Mouse (Mus musculus) kidney, adult 2 months (tissue): ENCODE measurements around the gene Nampt. TPM values are rescaled to one million over a fixed set of nuclear protein-coding genes. Genes with fewer than 3 reads are reported as not detected.

Source experiments
- DNase-seq: peaks from one replicate; pipeline ENCODE4 v3.0.0; 2021
- H3K27ac ChIP-seq: fragments of 200-500 bp; 2 replicates; pipeline ENCODE4 v1.5.1; 2012; ENCODE audit warnings: low read depth, low read length, control low read depth, inconsistent platforms; ENCODE audit not compliant: insufficient read depth
- H3K27me3 ChIP-seq: fragments of 200-500 bp; replicated peaks from 2 replicates; pipeline ENCODE4 v1.6.1; 2012; ENCODE audit warnings: mild to moderate bottlenecking, moderate library complexity, low read length, inconsistent platforms; ENCODE audit not compliant: control insufficient read depth, insufficient read depth
- H3K36me3 ChIP-seq: fragments of 200-500 bp; 2 replicates; pipeline ENCODE4 v1.6.1; 2012; ENCODE audit warnings: mild to moderate bottlenecking, moderate library complexity, low read length, inconsistent platforms; ENCODE audit not compliant: control insufficient read depth, insufficient read depth
- H3K4me1 ChIP-seq: fragments of 200-500 bp; 2 replicates; pipeline ENCODE4 v1.6.1; 2011; ENCODE audit warnings: low read length; ENCODE audit not compliant: control insufficient read depth, insufficient read depth
- H3K4me3 ChIP-seq: fragments of 200-500 bp; 2 replicates; pipeline ENCODE4 v1.5.1; 2011; ENCODE audit warnings: mild to moderate bottlenecking, low read depth, low read length, control low read depth; ENCODE audit not compliant: insufficient read depth
- CTCF ChIP-seq: fragments of 200-500 bp; conservative IDR thresholded peaks from 2 replicates; pipeline ENCODE4 v1.5.1; 2011; ENCODE audit warnings: low read depth, mild to moderate bottlenecking, control low read depth, low read length, moderate library complexity, mixed read lengths; ENCODE audit not compliant: insufficient read depth, insufficient read length
- POLR2A ChIP-seq: fragments of 200-500 bp; IDR thresholded peaks from one replicate; pipeline ENCODE4 v1.6.1; 2011; ENCODE audit warnings: low read depth, low read length, control low read depth
- WGBS: fragments of 180-500 bp; shearing (Covaris S2); methylation state at CpG from one replicate; pipeline ENCODE4 v1.1.7; 2018; 5-methylcytosine and 5-hydroxymethylcytosine counted together
- polyA plus RNA-seq: library from polyadenylated mRNA; depleted of rRNA; stranded (reverse); fragments of >200 nt; gene quantifications from 2 replicates; pipeline ENCODE4 v1.2.3, GENCODE M21; 2012

Nampt gene
- polyA plus RNA-seq, 1 experiment = 37.6 TPM

- Histone ChIP-seq H3K4me1 (peaks cover 6% of the 10 kb centered on the region), H3K4me3 (no peak overlapping the region), H3K27ac (no peak overlapping the region), H3K27me3 (no peaks in the 10 kb centered on the region), H3K36me3 (no peaks in the 10 kb centered on the region)
- no peak for DNase-seq
- 83% methylated on average over 1 of the region's 1 CpGs for WGBS
- no peak for TF ChIP-seq CTCF
- no peak for TF ChIP-seq POLR2A
Measured at GRCm38 (mm10) chr12:32805559-32805958, 13.8 kb upstream of the Nampt start.

- TF ChIP-seq POLR2A (peak; percentile 88), CTCF (no peak)
- H3K27ac ChIP-seq = peak overlapping the region; percentile 97
- H3K4me1 ChIP-seq = no peaks in the 10 kb centered on the region; the same call in 1 of the 2 replicates
- H3K27me3 ChIP-seq = no peaks in the 10 kb centered on the region
- peak; percentile 99 for DNase-seq
- H3K4me3 ChIP-seq = peak overlapping the region; percentile 92
- WGBS = under 1% methylated on average over 79 of the region's 80 CpGs
- H3K36me3 ChIP-seq = no peaks in the 10 kb centered on the region
Measured at GRCm38 (mm10) chr12:32819823-32820605, 669 bp downstream of the Nampt start.

- Histone ChIP-seq H3K27ac (peak overlapping the region; percentile 93), H3K27me3 (no peaks in the 10 kb centered on the region), H3K4me3 (peak overlapping the region; percentile 92), H3K4me1 (no peaks in the 10 kb centered on the region; the same call in 1 of the 2 replicates), H3K36me3 (no peaks in the 10 kb centered on the region)
- TF ChIP-seq POLR2A = no peak
- 0 out of 2 replicates have a peak, but pooled peaks have one; percentile 17 for TF ChIP-seq CTCF
- DNase-seq = peak; percentile 79
- WGBS = under 1% methylated on average over 49 of the region's 49 CpGs
Measured at GRCm38 (mm10) chr12:32820688-32821503, 1.6 kb downstream of the Nampt start.

GRCm38 (mm10) chr12:32821504-32822011 lies 2.2 kb downstream of the Nampt start:
- DNase-seq = no peak
- 47% methylated on average over 2 of the region's 2 CpGs for WGBS
- H3K4me1 ChIP-seq = peaks cover 4% of the 10 kb centered on the region; the same call in 1 of the 2 replicates
- no peak overlapping the region for H3K27ac ChIP-seq
- H3K36me3 ChIP-seq = no peaks in the 10 kb centered on the region
- H3K27me3 ChIP-seq = no peaks in the 10 kb centered on the region
- H3K4me3 ChIP-seq = peak overlapping the region; percentile 92; the same call in 1 of the 2 replicates
- TF ChIP-seq CTCF = no peak
- TF ChIP-seq POLR2A = no peak

GRCm38 (mm10) chr12:32822066-32822465 lies 2.7 kb downstream of the Nampt start:
- TF ChIP-seq CTCF (no peak), POLR2A (no peak)
- no peaks in the 10 kb centered on the region for H3K27me3 ChIP-seq
- peak; percentile 21 for DNase-seq
- H3K27ac ChIP-seq = no peak overlapping the region
- 72% methylated on average over 4 of the region's 4 CpGs for WGBS
- H3K4me3 ChIP-seq = no peak overlapping the region
- H3K4me1 ChIP-seq = peaks cover 5% of the 10 kb centered on the region; the same call in 1 of the 2 replicates
- no peaks in the 10 kb centered on the region for H3K36me3 ChIP-seq

GRCm38 (mm10) chr12:32824586-32824985 lies 5.2 kb downstream of the Nampt start:
- peaks cover 17% of the 10 kb centered on the region; the same call in 1 of the 2 replicates for H3K4me1 ChIP-seq
- DNase-seq = peak; percentile 14
- TF ChIP-seq POLR2A (no peak), CTCF (no peak)
- 70% methylated on average over 6 of the region's 6 CpGs for WGBS
- H3K36me3 ChIP-seq = no peaks in the 10 kb centered on the region; the same call in 1 of the 2 replicates
- H3K27ac ChIP-seq = no peak overlapping the region
- no peak overlapping the region for H3K4me3 ChIP-seq
- no peaks in the 10 kb centered on the region for H3K27me3 ChIP-seq

- Histone ChIP-seq H3K27me3 (no peaks in the 10 kb centered on the region), H3K4me1 (peaks cover 19% of the 10 kb centered on the region; the same call in 1 of the 2 replicates), H3K36me3 (no peaks in the 10 kb centered on the region; the same call in 1 of the 2 replicates), H3K4me3 (no peak overlapping the region), H3K27ac (no peak overlapping the region)
- peak; percentile 72 for DNase-seq
- TF ChIP-seq POLR2A = no peak
- TF ChIP-seq CTCF = peak; percentile 74
- WGBS = 12% methylated on average over 3 of the region's 3 CpGs
Measured at GRCm38 (mm10) chr12:32826971-32827370, 7.6 kb downstream of the Nampt start.
